Mouse (Mus musculus) gastrocnemius, postnatal 4 days (tissue): ENCODE results near the gene Rfx1. TPM values are rescaled to one million over a fixed set of nuclear protein-coding genes. Genes with fewer than 3 reads are reported as not detected.

Experiments
- DNase-seq, 2 experiments: peaks; one replicate each; pipeline ENCODE4 v3.0.0; 2021 to 2022; ENCODE audit warnings: low spot score in 2 of 2, mixed read lengths in 2 of 2
- long read RNA-seq, 2 experiments: library from polyadenylated mRNA; stranded (forward); transcript quantifications; one replicate each; pipeline ENCODE4 v2.0.0; 2021
- total RNA-seq, 2 experiments: library from RNA; stranded (reverse); gene quantifications; 2 replicates each; pipeline ENCODE4 v1.2.3; 2021

Gene Rfx1
- total RNA-seq, result 10 to 100 TPM; 10.1 to 11.7 TPM
- long read RNA-seq, experiment 1, full-length matches to known transcripts, result 1 of 4 reads
- long read RNA-seq, experiment 1, partial matches to known transcripts, result 1 of 4 reads
- long read RNA-seq, experiment 1, other reads (novel, unspliced or antisense), result 2 of 4 reads
- long read RNA-seq, experiment 2, full-length matches to known transcripts, result 4 of 15 reads
- long read RNA-seq, experiment 2, partial matches to known transcripts, result 6 of 15 reads
- long read RNA-seq, experiment 2, other reads (novel, unspliced or antisense), result 5 of 15 reads

- DNase-seq, result peak; percentile 98 to 99
Observed at GRCm38 (mm10) chr8:84066291-84066930, at the start of gene Rfx1. Gene Rfx1, plus strand, starts transcription at chr8:84066834.

GRCm38 (mm10) chr8:84019738-84020137 is 46.9 kb upstream of the Rfx1 start:
- DNase-seq, result no peak

DNA sequence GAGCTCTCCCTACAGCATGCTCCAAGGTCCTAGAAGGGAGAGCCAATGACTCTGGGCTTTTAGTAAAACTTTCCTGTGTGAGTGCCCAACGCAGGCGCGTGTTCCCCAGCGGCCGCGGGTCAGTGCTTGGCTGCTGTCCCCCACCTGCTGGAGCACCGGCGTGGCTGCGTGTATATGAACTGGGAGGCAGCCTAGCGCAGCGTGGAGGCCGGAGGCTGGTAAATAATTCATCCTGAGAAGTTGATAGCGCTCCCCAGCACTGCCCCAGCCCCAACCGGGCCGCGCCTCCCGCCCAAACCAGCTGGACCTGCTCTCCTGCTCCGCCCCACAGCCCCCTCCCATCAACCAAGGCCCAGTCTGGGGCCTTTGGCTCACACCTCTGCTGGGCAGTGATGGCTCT is 45.5 kb upstream of the Rfx1 start, which contains the start of gene Palm3:
TSS of gene Palm3 (plus strand) at position 376 of the 400 bp plus-strand sequence.
- DNase-seq, result no peak

DNA sequence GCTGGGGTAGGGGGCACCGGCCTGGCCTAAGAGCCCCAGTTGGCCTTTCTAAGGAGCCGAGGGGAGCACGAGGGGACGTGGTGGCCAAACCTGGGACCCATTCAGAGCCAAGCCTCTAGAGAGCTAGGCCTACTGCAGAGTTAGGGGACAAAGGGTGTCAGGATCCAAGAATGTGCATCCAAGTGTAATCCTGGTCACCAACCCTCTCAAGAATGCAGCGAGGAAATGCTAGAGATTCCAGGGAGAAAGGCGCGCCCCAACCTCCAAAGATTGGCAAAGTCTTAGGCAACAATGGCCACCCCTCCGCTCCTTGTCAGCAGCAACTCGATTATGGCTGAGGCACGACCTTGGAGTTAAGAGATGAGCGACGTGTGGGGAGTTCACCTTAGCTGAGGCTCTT is 45.1 kb upstream of the Rfx1 start:
- peak in 1 of 2 experiments; percentile 6 for DNase-seq

- peak in 1 of 2 experiments; percentile 53 for DNase-seq
Observed at GRCm38 (mm10) chr8:84023085-84023484, 43.5 kb upstream of the Rfx1 start.

DNA sequence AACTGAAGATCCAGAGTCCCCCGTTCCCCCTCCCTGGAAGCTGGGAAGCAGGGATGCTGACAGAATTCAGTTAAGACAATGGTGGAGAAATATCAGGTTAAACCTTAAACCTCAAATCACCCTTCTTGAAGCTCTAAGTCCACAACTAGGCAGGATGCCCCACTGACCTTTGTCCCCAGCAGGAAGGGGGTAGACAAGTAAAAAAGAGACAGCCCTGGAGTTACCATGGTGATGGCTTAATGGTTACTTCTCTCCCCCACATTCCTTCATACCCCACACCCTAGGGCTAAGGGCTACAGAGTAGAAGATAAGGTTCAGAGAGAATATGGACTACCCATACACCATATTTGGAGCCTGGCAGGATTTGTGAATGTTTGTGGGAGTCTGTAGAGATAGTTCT is 43.0 kb upstream of the Rfx1 start:
- DNase-seq, result no peak

GRCm38 (mm10) chr8:84024171-84024570 is 42.5 kb upstream of the Rfx1 start:
- DNase-seq, result peak in 1 of 2 experiments; percentile 64

DNA sequence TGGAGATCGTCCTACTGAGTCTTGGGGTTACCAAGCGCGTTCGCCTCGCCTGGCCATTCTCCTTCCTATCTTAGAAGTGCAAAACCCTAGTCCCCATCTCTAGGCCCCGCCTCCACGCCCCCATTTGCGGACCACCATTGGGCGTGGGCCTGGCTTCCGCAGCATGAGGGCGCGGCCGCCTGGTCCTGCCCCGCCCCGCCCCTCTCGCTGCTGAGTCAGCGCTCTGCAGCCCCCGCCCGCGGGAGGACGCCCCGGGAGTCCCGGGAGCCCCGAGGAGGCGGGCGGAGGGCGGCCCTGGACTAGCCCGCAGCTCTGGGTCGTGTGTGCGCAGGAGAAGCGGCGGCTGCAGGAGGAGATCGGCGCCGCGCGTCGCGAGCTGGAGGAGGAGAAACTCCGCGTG is 40.8 kb upstream of the Rfx1 start:
- peak in 1 of 2 experiments; percentile 62 for DNase-seq

DNA sequence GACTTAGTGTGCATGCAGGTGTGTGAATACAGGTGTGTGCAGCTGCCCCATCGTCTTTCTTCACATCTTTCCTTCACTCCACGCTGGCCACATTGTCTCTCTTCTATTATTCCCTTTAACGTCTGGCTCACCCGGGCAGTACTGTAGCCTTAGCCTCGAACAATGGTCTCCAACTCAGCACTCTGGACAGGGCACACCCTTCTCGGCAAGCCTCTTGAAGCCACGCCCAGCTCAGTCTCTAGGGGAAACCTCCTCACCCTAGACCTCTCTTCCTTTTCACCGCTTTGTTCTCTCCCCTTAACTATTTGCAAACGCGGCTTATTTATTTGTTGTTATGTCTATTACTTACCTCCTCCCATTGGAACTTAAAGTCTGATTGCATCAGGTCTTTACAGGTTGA is 39.2 kb upstream of the Rfx1 start:
- DNase-seq, result no peak

- DNase-seq, result no peak
Observed at GRCm38 (mm10) chr8:84029272-84029671, 37.4 kb upstream of the Rfx1 start.

DNA sequence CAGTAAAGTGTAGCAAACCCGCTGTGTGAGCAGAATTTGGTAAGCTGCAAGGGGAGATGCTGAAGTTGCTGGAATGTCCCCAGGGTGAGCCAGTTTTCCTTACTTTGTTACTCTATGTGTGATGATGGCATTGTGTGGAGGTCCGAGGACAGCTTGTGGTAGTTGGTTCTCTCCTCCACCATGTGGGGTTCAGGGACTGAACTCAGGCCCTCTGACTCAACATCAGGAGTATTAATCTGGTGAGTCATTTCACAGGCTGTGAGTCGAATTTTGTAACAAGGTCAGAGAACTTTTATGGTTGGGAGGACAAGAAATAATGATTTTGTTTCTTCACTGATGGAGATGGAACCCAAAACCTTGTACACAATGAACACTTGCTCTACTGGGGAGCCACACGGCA is 33.9 kb upstream of the Rfx1 start:
- no peak for DNase-seq

DNA sequence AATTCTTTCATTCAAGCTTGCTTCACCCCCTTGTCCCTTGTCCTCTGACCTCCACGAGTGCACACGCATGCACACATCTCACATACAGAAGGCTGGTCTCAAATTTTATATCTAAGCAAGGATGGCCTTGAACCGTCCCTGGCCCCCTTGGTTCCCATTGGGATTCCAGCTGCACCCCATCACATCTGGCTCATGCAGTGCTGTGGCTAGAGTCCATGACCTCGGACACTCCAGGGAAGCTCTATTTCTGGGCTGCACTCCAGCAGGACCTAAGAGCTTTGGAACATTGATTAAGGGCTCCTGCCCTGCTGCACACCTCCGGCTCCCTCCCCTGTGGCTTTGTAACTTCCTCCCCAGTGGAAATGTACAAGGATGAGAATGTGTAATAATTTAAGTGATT is 28.6 kb upstream of the Rfx1 start:
- peak in 1 of 2 experiments; percentile 25 for DNase-seq

DNA sequence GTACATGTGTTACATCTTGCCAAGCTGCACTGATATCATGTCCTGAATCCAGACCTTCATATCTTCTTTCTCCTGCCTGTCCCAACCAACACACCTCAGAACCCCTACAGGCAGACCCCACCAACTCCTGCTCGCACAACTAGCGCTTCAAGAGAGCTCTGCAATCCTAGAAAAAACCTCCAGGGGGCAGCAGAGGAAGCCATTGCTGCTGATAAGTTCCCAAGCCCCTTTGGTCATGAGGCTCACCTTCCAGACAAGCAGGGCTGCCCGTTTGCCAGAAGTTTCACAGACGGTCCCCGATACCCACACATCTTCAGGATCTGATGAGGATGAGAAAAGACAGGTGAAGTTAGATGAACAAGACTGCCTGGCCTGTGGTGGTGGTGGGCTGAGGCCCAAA is 27.6 kb upstream of the Rfx1 start:
- DNase-seq, result peak in 1 of 2 experiments; percentile 72

GRCm38 (mm10) chr8:84042066-84042947 is 24.3 kb upstream of the Rfx1 start, which contains the start of gene Il27ra:
Gene Il27ra, minus strand, starts transcription at chr8:84042589.
- DNase-seq, result peak; percentile 46 to 73

- DNase-seq, result no peak
Observed at GRCm38 (mm10) chr8:84042948-84043342, 23.7 kb upstream of the Rfx1 start.

- no peak for DNase-seq
Observed at GRCm38 (mm10) chr8:84044103-84044502, 22.5 kb upstream of the Rfx1 start.

GRCm38 (mm10) chr8:84044900-84045299 is 21.7 kb upstream of the Rfx1 start, which contains the start of gene Rln3:
Gene Rln3, minus strand, starts transcription at chr8:84045000.
- no peak for DNase-seq

DNA sequence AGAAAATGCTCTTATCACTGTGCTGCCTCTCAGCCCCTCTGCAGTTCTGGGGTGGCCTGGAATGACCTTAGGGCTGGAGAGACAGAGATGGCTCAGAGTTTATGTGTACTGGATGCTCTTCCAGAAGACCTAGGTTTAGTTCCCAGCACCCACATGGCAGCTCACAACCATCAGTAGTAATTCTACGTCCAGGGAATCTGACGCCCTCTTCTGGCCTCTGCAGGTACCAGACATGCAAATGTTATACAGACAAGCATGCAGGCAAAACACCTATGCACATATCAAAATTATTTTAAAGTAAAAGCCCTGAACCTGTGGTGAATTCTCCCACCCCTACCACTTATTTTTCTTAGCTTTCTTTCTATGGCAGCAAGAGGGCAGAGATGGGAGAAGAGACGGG is 20.1 kb upstream of the Rfx1 start:
- no peak for DNase-seq

- DNase-seq, result no peak
Observed at GRCm38 (mm10) chr8:84048171-84048570, 18.5 kb upstream of the Rfx1 start.

DNA sequence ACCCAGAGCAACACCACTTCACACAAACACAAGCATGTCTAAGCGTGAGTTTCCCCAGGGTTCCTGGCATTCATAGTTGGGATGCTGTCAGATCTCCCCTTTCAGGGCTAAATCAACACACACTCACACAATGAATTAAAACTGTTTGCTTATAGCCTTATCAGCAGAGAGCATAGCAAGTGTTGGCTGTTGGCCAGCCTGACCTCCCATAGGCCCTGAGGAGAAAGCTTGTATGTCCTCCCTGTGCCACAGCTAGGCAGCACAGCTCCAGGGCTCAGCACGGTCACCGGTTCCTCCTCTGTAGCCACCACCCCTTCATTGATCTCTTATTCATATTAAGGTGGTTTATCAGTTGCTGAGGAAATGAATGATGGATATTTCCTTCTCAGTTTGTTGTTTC is 13.9 kb upstream of the Rfx1 start:
- DNase-seq, result no peak

DNA sequence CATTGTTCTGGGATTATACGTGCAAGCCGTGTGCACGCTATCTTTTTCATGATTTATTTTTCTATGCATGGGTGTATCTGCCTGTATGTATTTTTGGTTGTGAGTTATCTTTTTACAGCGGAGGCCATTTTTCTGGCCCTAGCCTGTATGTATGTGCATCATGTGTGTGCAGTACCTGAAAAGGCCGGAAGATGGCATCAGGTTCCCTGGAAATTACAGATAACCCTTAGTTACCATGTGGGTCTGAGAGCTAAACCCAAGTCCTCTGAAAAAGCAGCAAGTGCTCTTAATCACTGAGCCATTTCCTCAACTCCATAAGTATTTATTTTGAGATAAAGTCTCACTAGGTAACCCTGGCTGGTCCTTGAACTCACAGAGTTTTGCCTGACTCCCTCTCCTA is 13.4 kb upstream of the Rfx1 start:
- DNase-seq, result no peak

DNA sequence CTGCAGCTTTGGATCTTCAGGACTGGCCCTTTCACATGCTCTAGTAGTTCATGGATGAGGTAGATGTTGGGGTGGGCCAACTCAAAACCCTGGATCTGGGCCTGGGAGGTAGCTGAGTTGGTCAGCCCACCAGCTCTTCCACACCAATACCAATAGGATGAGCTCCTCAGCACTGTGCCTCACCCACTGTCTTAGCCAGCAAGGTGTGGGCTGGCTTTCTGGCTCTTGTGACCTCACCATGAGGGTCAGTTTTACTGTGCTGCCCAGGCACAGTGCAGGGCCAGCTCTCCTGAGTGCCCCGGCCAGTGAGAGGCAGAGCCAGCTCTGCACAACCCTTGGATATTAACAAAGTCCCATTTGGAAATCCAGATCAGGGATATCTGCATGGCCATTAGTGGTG is 8.8 kb upstream of the Rfx1 start:
- DNase-seq, result no peak
